Mouse (Mus musculus) 3T3-L1 (cell line): ENCODE results near the gene Ptprn2.

ENCODE experiments used
- DNase-seq: peaks from one replicate; pipeline ENCODE4 v3.0.0-alpha.2; 2015; ENCODE audit warnings: low read depth, low spot score

Gene Ptprn2

GRCm38 (mm10) chr12:117159669-117160210, 674.2 kb downstream of the Ptprn2 start:
- DNase-seq = no peak

GRCm38 (mm10) chr12:117160211-117160891, 674.8 kb downstream of the Ptprn2 start:
- no peak for DNase-seq

- no peak for DNase-seq
Observed at GRCm38 (mm10) chr12:117162180-117162579, 676.7 kb downstream of the Ptprn2 start.

- no peak for DNase-seq
Observed at GRCm38 (mm10) chr12:117163789-117164188, 678.3 kb downstream of the Ptprn2 start.

GRCm38 (mm10) chr12:117166266-117166665, 680.7 kb downstream of the Ptprn2 start:
- no peak for DNase-seq

GRCm38 (mm10) chr12:117169670-117170069, 684.1 kb downstream of the Ptprn2 start:
- no peak for DNase-seq

- no peak for DNase-seq
Observed at GRCm38 (mm10) chr12:117172529-117172884, 687.0 kb downstream of the Ptprn2 start.

GRCm38 (mm10) chr12:117172885-117173529, 687.5 kb downstream of the Ptprn2 start:
- no peak for DNase-seq

GRCm38 (mm10) chr12:117174189-117174588, 688.7 kb downstream of the Ptprn2 start:
- no peak for DNase-seq

GRCm38 (mm10) chr12:117175072-117175681, 689.7 kb downstream of the Ptprn2 start:
- no peak for DNase-seq

- DNase-seq = no peak
Observed at GRCm38 (mm10) chr12:117176259-117176823, 690.8 kb downstream of the Ptprn2 start.

GRCm38 (mm10) chr12:117187167-117187566, 701.6 kb downstream of the Ptprn2 start:
- DNase-seq = no peak

GRCm38 (mm10) chr12:117192001-117192400, 706.5 kb downstream of the Ptprn2 start:
- no peak for DNase-seq

- no peak for DNase-seq
Observed at GRCm38 (mm10) chr12:117196721-117197425, 711.4 kb downstream of the Ptprn2 start.

GRCm38 (mm10) chr12:117198093-117198492, 712.6 kb downstream of the Ptprn2 start:
- DNase-seq = no peak

- no peak for DNase-seq
Observed at GRCm38 (mm10) chr12:117200117-117200516, 714.6 kb downstream of the Ptprn2 start.

- no peak for DNase-seq
Observed at GRCm38 (mm10) chr12:117200590-117200989, 715.1 kb downstream of the Ptprn2 start.

- DNase-seq = no peak
Observed at GRCm38 (mm10) chr12:117203506-117203905, 718.0 kb downstream of the Ptprn2 start.

GRCm38 (mm10) chr12:117204905-117205304, 719.4 kb downstream of the Ptprn2 start:
- DNase-seq = no peak

- no peak for DNase-seq
Observed at GRCm38 (mm10) chr12:117207421-117208120, 722.1 kb downstream of the Ptprn2 start.

GRCm38 (mm10) chr12:117210467-117210866, 724.9 kb downstream of the Ptprn2 start:
- no peak for DNase-seq
